Mouse (Mus musculus) heart, postnatal 0 days (tissue): ENCODE results near the gene Nfib.

Experiments used
- CTCF ChIP-seq: IDR thresholded peaks from 2 replicates; pipeline ENCODE4 v1.5.1; 2016; ENCODE audit warnings: antibody characterized with exemption, control low read depth, low read depth
- EP300 ChIP-seq: IDR thresholded peaks from 2 replicates; pipeline ENCODE4 v1.6.1; 2016; ENCODE audit warnings: antibody characterized with exemption, low read depth

- TF ChIP-seq CTCF (no peak), EP300 (no peak)
Measured at GRCm38 (mm10) chr4:82456323-82456713, 249.2 kb downstream of the Nfib start.
